Mouse (Mus musculus) midbrain, embryonic 14.5 days (tissue): ENCODE measurements at regions not wholly inside any gene's neighbourhood (a gene's known extent, or its start where the extent isn't known, plus 50 kb on each side); places are given as distances from the start of the nearest gene placed in this dataset.

Experiments used
- ATAC-seq: fragments of 200-750 bp; cut with Nextera tagmentation; 2 replicates; pipeline ENCODE4 v1.8.0; 2017; ENCODE audit warnings: moderate number of reproducible peaks, moderate library complexity; ENCODE audit not compliant: low FRiP score, low TSS enrichment
- DNase-seq: peaks from one replicate; pipeline ENCODE4 v3.0.0-alpha.2; 2015
- H3K27ac ChIP-seq: fragments of 300-500 bp; sonication (generic); replicated peaks from 2 replicates; pipeline ENCODE4 v1.5.1; 2014; ENCODE audit warnings: mild to moderate bottlenecking, low read depth, low read length, moderate library complexity
- H3K27me3 ChIP-seq: fragments of 300-500 bp; sonication (generic); 2 replicates; pipeline ENCODE4 v1.6.1; 2014; ENCODE audit warnings: low read length, control low read depth, mixed read lengths; ENCODE audit not compliant: control insufficient read depth, insufficient read depth
- H3K36me3 ChIP-seq: fragments of 300-500 bp; sonication (generic); 2 replicates; pipeline ENCODE4 v1.6.1; 2014; ENCODE audit warnings: low read length, control low read depth; ENCODE audit not compliant: control insufficient read depth, insufficient read depth
- H3K4me1 ChIP-seq: fragments of 300-500 bp; sonication (generic); 2 replicates; pipeline ENCODE4 v1.6.1; 2014; ENCODE audit warnings: mild to moderate bottlenecking, antibody characterized with exemption, low read length, control low read depth; ENCODE audit not compliant: control insufficient read depth, insufficient read depth
- H3K4me2 ChIP-seq: fragments of 300-500 bp; sonication (generic); 2 replicates; pipeline ENCODE4 v1.6.1; 2014; ENCODE audit warnings: mild to moderate bottlenecking, low read length, moderate library complexity
- H3K4me3 ChIP-seq: fragments of 300-500 bp; sonication (generic); replicated peaks from 2 replicates; pipeline ENCODE4 v1.5.1; 2014; ENCODE audit warnings: low read depth, low read length
- H3K9ac ChIP-seq: fragments of 300-500 bp; sonication (generic); replicated peaks from 2 replicates; pipeline ENCODE4 v1.6.1; 2014; ENCODE audit warnings: mild to moderate bottlenecking, low read length, moderate library complexity
- H3K9me3 ChIP-seq: fragments of 300-500 bp; sonication (generic); 2 replicates; pipeline ENCODE4 v1.6.1; 2016; ENCODE audit warnings: low read length, control low read depth, mixed read lengths; ENCODE audit not compliant: control insufficient read depth
- WGBS: fragments of 180-500 bp; shearing (Covaris S2); extraction: QIAGEN DNeasy Blood & Tissue Kit; methylation state at CpG from one replicate; pipeline ENCODE4 v1.1.7; 2014; 5-methylcytosine and 5-hydroxymethylcytosine counted together

GRCm38 (mm10) chr10:110571179-110571578, 115.2 kb upstream of the Nav3 start:
- H3K27ac ChIP-seq, result no peak overlapping the region
- H3K9ac ChIP-seq, result no peak overlapping the region
- no peaks in the 10 kb centered on the region for H3K27me3 ChIP-seq
- H3K9me3 ChIP-seq, result no peaks in the 10 kb centered on the region
- no peaks in the 10 kb centered on the region for H3K4me1 ChIP-seq
- H3K36me3 ChIP-seq, result no peaks in the 10 kb centered on the region
- H3K4me3 ChIP-seq, result no peak overlapping the region
- DNase-seq (no peak), ATAC-seq (no peak)
- H3K4me2 ChIP-seq, result no peak overlapping the region
- 84% methylated on average over 4 of the region's 4 CpGs for WGBS

GRCm38 (mm10) chr10:110573530-110573929, 117.5 kb upstream of the Nav3 start:
- H3K4me2 ChIP-seq, result no peak overlapping the region
- no peaks in the 10 kb centered on the region for H3K36me3 ChIP-seq
- WGBS, result 79% methylated on average over 7 of the region's 7 CpGs
- no peak overlapping the region for H3K27ac ChIP-seq
- no peaks in the 10 kb centered on the region for H3K4me1 ChIP-seq
- H3K27me3 ChIP-seq, result no peaks in the 10 kb centered on the region
- no peak overlapping the region for H3K9ac ChIP-seq
- H3K9me3 ChIP-seq, result no peaks in the 10 kb centered on the region
- no peak for DNase-seq
- ATAC-seq, result no peak
- no peak overlapping the region for H3K4me3 ChIP-seq

- no peak overlapping the region for H3K4me2 ChIP-seq
- ATAC-seq (no peak), DNase-seq (no peak)
- no peaks in the 10 kb centered on the region for H3K27me3 ChIP-seq
- no peaks in the 10 kb centered on the region for H3K9me3 ChIP-seq
- H3K4me3 ChIP-seq, result no peak overlapping the region
- H3K36me3 ChIP-seq, result no peaks in the 10 kb centered on the region
- no peak overlapping the region for H3K27ac ChIP-seq
- H3K4me1 ChIP-seq, result no peaks in the 10 kb centered on the region
- no peak overlapping the region for H3K9ac ChIP-seq
- 89% methylated on average over 8 of the region's 8 CpGs for WGBS
Measured at GRCm38 (mm10) chr10:110586029-110586428, 130.0 kb upstream of the Nav3 start.

- Histone ChIP-seq H3K27ac (no peak overlapping the region), H3K4me1 (no peaks in the 10 kb centered on the region), H3K9ac (no peak overlapping the region), H3K27me3 (no peaks in the 10 kb centered on the region), H3K4me2 (no peak overlapping the region), H3K9me3 (no peaks in the 10 kb centered on the region), H3K4me3 (no peak overlapping the region), H3K36me3 (no peaks in the 10 kb centered on the region)
- DNase-seq (no peak), ATAC-seq (no peak)
- WGBS, result 81% methylated on average over 6 of the region's 6 CpGs
Measured at GRCm38 (mm10) chr10:110586507-110586906, 130.5 kb upstream of the Nav3 start.

GRCm38 (mm10) chr10:110587529-110587928, 131.5 kb upstream of the Nav3 start:
- no peaks in the 10 kb centered on the region for H3K36me3 ChIP-seq
- ATAC-seq (no peak), DNase-seq (peak; percentile 47)
- 55% methylated on average over 13 of the region's 13 CpGs for WGBS
- H3K27me3 ChIP-seq, result no peaks in the 10 kb centered on the region
- no peak overlapping the region for H3K4me3 ChIP-seq
- H3K4me2 ChIP-seq, result no peak overlapping the region
- H3K9me3 ChIP-seq, result no peaks in the 10 kb centered on the region
- H3K4me1 ChIP-seq, result no peaks in the 10 kb centered on the region
- 0 out of 2 replicates have a peak overlapping the region, but pooled peaks have one; percentile 16 for H3K27ac ChIP-seq
- no peak overlapping the region for H3K9ac ChIP-seq

GRCm38 (mm10) chr10:110600352-110600853, 144.4 kb upstream of the Nav3 start:
- no peaks in the 10 kb centered on the region for H3K36me3 ChIP-seq
- H3K4me2 ChIP-seq, result no peak overlapping the region
- H3K4me1 ChIP-seq, result no peaks in the 10 kb centered on the region
- H3K4me3 ChIP-seq, result no peak overlapping the region
- H3K27ac ChIP-seq, result no peak overlapping the region
- H3K27me3 ChIP-seq, result no peaks in the 10 kb centered on the region
- H3K9ac ChIP-seq, result no peak overlapping the region
- DNase-seq (no peak), ATAC-seq (no peak)
- H3K9me3 ChIP-seq, result no peaks in the 10 kb centered on the region
- 85% methylated on average over 11 of the region's 11 CpGs for WGBS

- no peak overlapping the region for H3K9ac ChIP-seq
- no peak for DNase-seq
- no peaks in the 10 kb centered on the region for H3K27me3 ChIP-seq
- no peak overlapping the region for H3K27ac ChIP-seq
- H3K4me1 ChIP-seq, result 0 out of 2 replicates have a peak, but pooled peaks cover 4% of the 10 kb centered on the region
- no peak overlapping the region for H3K4me3 ChIP-seq
- ATAC-seq, result no peak
- no peaks in the 10 kb centered on the region for H3K36me3 ChIP-seq
- no peak overlapping the region for H3K4me2 ChIP-seq
- WGBS, result 64% methylated on average over 9 of the region's 9 CpGs
- H3K9me3 ChIP-seq, result peaks cover 4% of the 10 kb centered on the region; the same call in 1 of the 2 replicates
Measured at GRCm38 (mm10) chr10:110610336-110610735, 134.9 kb upstream of the E2f7 start.

- H3K9ac ChIP-seq, result no peak overlapping the region
- peaks cover 4% of the 10 kb centered on the region; the same call in 1 of the 2 replicates for H3K9me3 ChIP-seq
- no peak overlapping the region for H3K4me2 ChIP-seq
- H3K4me3 ChIP-seq, result no peak overlapping the region
- WGBS, result 31% methylated on average over 1 of the region's 1 CpGs
- ATAC-seq (no peak), DNase-seq (no peak)
- no peak overlapping the region for H3K27ac ChIP-seq
- no peaks in the 10 kb centered on the region for H3K4me1 ChIP-seq
- no peaks in the 10 kb centered on the region for H3K36me3 ChIP-seq
- no peaks in the 10 kb centered on the region for H3K27me3 ChIP-seq
Measured at GRCm38 (mm10) chr10:110617004-110617403, 128.2 kb upstream of the E2f7 start.

- WGBS, result 90% methylated on average over 7 of the region's 7 CpGs
Measured at GRCm38 (mm10) chr10:110619193-110619592, 126.0 kb upstream of the E2f7 start.

More at GRCm38 (mm10) chr10:110619193-110619592, 126.0 kb upstream of the E2f7 start:
- no peaks in the 10 kb centered on the region for H3K36me3 ChIP-seq
- ATAC-seq (no peak), DNase-seq (no peak)
- no peaks in the 10 kb centered on the region for H3K27me3 ChIP-seq
- peaks cover 2% of the 10 kb centered on the region; the same call in 1 of the 2 replicates for H3K9me3 ChIP-seq
- no peak overlapping the region for H3K9ac ChIP-seq
- no peaks in the 10 kb centered on the region for H3K4me1 ChIP-seq
- no peak overlapping the region for H3K27ac ChIP-seq
- no peak overlapping the region for H3K4me2 ChIP-seq
- H3K4me3 ChIP-seq, result no peak overlapping the region
